Mouse (Mus musculus) kidney, embryonic 15.5 days (tissue): Measurements from ENCODE around the gene Nr6a1. TPM values are rescaled to one million over a fixed set of nuclear protein-coding genes. Genes with fewer than 3 reads are reported as not detected.
A peak's percentile ranks its signal among the peaks of the same experiment; 100 is the strongest.

Experiments
- ATAC-seq: fragments of 200-750 bp; cut with Nextera tagmentation; replicated peaks from 2 replicates; pipeline ENCODE4 v1.8.0; 2017; ENCODE audit warnings: moderate TSS enrichment; ENCODE audit not compliant: low FRiP score
- H3K27ac ChIP-seq: fragments of 300-500 bp; sonication (generic); 2 replicates; pipeline ENCODE4 v1.5.1; 2015; ENCODE audit warnings: mild to moderate bottlenecking, inconsistent platforms
- H3K27me3 ChIP-seq: fragments of 300-500 bp; sonication (generic); 2 replicates; pipeline ENCODE4 v1.6.1; 2015; ENCODE audit warnings: inconsistent platforms
- H3K36me3 ChIP-seq: fragments of 300-500 bp; sonication (generic); 2 replicates; pipeline ENCODE4 v1.6.1; 2015; ENCODE audit warnings: inconsistent platforms
- H3K4me1 ChIP-seq: fragments of 300-500 bp; sonication (generic); 2 replicates; pipeline ENCODE4 v1.6.1; 2015; ENCODE audit warnings: inconsistent platforms
- H3K4me2 ChIP-seq: fragments of 300-500 bp; sonication (generic); 2 replicates; pipeline ENCODE4 v1.6.1; 2015; ENCODE audit warnings: moderate library complexity, mild to moderate bottlenecking, inconsistent platforms
- H3K4me3 ChIP-seq: fragments of 300-500 bp; sonication (generic); replicated peaks from 2 replicates; pipeline ENCODE4 v1.5.1; 2015; ENCODE audit warnings: mild to moderate bottlenecking, inconsistent platforms
- H3K9ac ChIP-seq: fragments of 300-500 bp; sonication (generic); 2 replicates; pipeline ENCODE4 v1.6.1; 2015; ENCODE audit warnings: mild to moderate bottlenecking, inconsistent platforms
- H3K9me3 ChIP-seq: fragments of 300-500 bp; sonication (generic); replicated peaks from 2 replicates; pipeline ENCODE4 v1.6.1; 2016; ENCODE audit warnings: inconsistent platforms
- WGBS: fragments of 180-500 bp; shearing (Covaris S2); methylation state at CpG from one replicate; pipeline ENCODE4 v1.1.7; 2015; ENCODE audit warnings: mixed read lengths; 5-methylcytosine and 5-hydroxymethylcytosine counted together
- polyA plus RNA-seq: library from polyadenylated mRNA; unstranded; fragments of >200 nt; fragmentation: Nextera tagmentation; extraction: Ambion mirVana; gene quantifications from 2 replicates; pipeline ENCODE4 v1.2.1, GENCODE M21; 2015

Nr6a1 gene
- 1.1 and 1.2 TPM in 2 replicates for polyA plus RNA-seq

DNA sequence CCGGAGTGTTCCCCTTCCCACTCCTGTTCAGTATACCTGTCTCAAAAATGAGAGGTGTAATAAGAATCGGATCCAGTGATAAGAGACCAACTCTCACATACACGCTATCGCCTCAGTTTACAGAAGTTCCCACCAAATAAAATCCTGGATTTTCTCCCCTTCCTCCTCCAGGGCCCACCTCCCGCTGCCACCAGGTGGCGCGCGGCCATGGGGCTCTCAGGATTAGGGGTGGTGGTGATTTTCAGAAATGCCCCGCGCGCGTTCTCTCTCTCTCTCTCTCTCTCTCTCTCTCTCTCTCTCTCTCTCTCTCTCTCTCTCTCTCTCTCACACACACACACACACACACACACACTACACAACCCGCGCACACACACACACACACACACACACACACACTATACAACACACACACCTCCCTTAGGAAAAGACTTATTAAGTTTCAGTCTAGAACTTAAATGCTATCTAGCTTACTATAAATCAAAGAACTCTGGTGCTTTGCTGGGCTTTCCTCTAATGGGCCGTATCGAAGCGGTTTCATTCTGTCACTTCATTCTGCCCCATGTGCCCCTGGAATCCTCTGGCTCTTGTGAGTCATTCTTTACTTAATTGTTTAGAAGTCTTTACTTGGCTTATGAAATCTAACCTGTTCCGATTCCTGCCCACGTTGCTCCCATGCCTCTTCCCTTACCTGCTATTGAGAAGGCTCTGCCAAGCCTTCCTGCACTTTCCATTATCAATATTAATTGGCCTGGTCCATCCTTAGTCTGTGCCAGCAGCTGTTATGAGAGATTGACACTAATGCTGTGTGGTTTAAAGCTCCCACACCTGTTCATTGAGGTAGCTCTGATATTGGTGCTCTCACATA, at the start of gene Nr6a1:
Nr6a1 (minus strand) TSS at position 574 of the 865 bp plus-strand sequence.
- 4% methylated on average over 19 of the region's 19 CpGs for WGBS
- Histone ChIP-seq H3K9ac (no peak within 1 kb of the TSS), H3K36me3 (no peaks in the 10 kb centered on the region), H3K4me2 (peak within 1 kb of the TSS; percentile 94), H3K4me3 (peak within 1 kb of the TSS; percentile 90), H3K9me3 (no peaks in the 10 kb centered on the region), H3K27ac (peak within 1 kb of the TSS; percentile 56), H3K27me3 (peaks cover 12% of the 10 kb centered on the region; the same call in 1 of the 2 replicates), H3K4me1 (peaks cover 33% of the 10 kb centered on the region)
- peak; percentile 59 for ATAC-seq

DNA sequence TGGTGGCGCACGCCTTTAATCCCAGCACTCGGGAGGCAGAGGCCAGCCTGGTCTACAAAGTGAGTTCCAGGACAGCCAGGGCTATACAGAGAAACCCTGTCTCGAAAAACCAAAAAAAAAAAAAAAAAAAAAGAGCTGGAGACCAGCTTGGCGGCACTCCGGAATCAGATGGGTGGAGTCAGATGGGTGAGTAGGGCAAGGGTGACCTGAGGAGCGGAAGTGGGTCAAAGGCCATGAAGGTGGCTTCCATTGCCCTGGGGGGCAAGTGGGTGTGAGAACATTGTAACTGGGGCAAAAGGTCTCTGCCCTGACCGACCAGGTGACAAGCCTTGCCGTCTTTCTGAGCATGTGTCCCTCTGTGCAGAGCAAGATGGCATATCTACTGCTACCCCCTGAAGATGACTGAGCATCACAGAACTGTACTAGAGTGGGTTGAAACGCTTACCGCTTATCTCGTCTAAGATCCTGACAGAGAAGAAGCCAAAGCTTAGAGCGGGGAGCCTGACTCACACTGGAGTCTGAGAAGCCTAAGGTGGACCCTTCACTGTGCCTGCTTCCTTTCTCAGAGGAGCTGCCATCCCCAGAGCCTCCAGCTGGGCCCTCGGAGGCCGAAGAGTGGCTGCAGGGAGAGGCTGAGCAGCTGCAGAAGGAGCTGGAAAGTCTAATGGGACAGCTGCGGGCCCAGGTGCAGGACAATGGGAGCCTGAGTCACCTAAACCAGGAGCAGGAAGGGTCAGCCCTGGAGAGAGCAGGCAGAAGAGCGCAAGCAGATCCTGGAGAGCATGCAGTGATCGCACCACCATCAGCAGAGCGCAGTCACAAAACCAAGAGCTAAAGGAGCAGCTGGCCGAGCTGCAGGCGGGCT, 48.7 kb upstream of the Nr6a1 start:
- Histone ChIP-seq H3K4me2 (no peak overlapping the region), H3K27me3 (no peaks in the 10 kb centered on the region), H3K27ac (no peak overlapping the region), H3K9me3 (no peaks in the 10 kb centered on the region), H3K4me1 (no peaks in the 10 kb centered on the region), H3K4me3 (no peak overlapping the region), H3K9ac (no peak overlapping the region), H3K36me3 (no peaks in the 10 kb centered on the region)
- ATAC-seq = no peak
- 81% methylated on average over 21 of the region's 21 CpGs for WGBS

- no peaks in the 10 kb centered on the region for H3K4me1 ChIP-seq
- no peak overlapping the region for H3K4me3 ChIP-seq
- H3K9ac ChIP-seq = no peak overlapping the region
- whole genome bisulfite sequencing = 70% methylated on average over 3 of the region's 3 CpGs
- no peaks in the 10 kb centered on the region for H3K27me3 ChIP-seq
- H3K9me3 ChIP-seq = no peaks in the 10 kb centered on the region
- no peak for ATAC-seq
- H3K4me2 ChIP-seq = no peak overlapping the region
- H3K36me3 ChIP-seq = no peaks in the 10 kb centered on the region
- no peak overlapping the region for H3K27ac ChIP-seq
These were observed 47.7 kb upstream of the Nr6a1 start for GRCm38 (mm10) chr2:38975181-38975580.

DNA sequence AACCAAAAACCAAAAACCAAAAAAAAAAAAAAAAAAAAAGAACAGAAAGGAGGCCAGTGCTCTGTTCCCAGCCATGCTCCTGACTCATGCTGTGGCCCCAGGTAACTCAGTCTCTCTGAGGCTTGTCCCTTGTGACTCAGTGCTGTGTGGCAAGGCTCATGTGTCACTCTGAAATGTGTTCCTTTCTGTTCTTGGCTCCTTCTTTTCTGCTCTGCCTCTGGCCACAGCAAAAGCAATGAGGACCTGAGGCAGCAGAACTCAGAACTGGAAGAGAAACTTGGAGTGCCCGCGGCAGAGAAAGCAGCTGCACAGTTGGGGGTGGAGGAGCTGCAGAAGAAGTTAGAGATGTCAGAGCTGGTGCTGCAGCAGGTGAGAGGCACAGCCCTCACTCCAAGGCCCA, 46.7 kb upstream of the Nr6a1 start:
- Histone ChIP-seq H3K27me3 (no peaks in the 10 kb centered on the region), H3K36me3 (no peaks in the 10 kb centered on the region), H3K4me2 (no peak overlapping the region), H3K4me1 (no peaks in the 10 kb centered on the region), H3K9me3 (no peaks in the 10 kb centered on the region), H3K27ac (no peak overlapping the region), H3K9ac (no peak overlapping the region), H3K4me3 (no peak overlapping the region)
- 44% methylated on average over 2 of the region's 2 CpGs for WGBS
- no peak for ATAC-seq

- no peaks in the 10 kb centered on the region for H3K27me3 ChIP-seq
- H3K27ac ChIP-seq = no peak overlapping the region
- no peak for ATAC-seq
- H3K4me1 ChIP-seq = no peaks in the 10 kb centered on the region
- no peaks in the 10 kb centered on the region for H3K36me3 ChIP-seq
- no peak overlapping the region for H3K4me2 ChIP-seq
- 82% methylated on average over 7 of the region's 7 CpGs for WGBS
- no peak overlapping the region for H3K9ac ChIP-seq
- no peaks in the 10 kb centered on the region for H3K9me3 ChIP-seq
- H3K4me3 ChIP-seq = no peak overlapping the region
These were observed 46.2 kb upstream of the Nr6a1 start for GRCm38 (mm10) chr2:38973701-38974100.

GRCm38 (mm10) chr2:38973223-38973622, 45.7 kb upstream of the Nr6a1 start:
- H3K4me1 ChIP-seq = no peaks in the 10 kb centered on the region
- H3K9me3 ChIP-seq = no peaks in the 10 kb centered on the region
- ATAC-seq = no peak
- no peak overlapping the region for H3K27ac ChIP-seq
- H3K9ac ChIP-seq = no peak overlapping the region
- H3K27me3 ChIP-seq = no peaks in the 10 kb centered on the region
- H3K4me2 ChIP-seq = no peak overlapping the region
- no peaks in the 10 kb centered on the region for H3K36me3 ChIP-seq
- no peak overlapping the region for H3K4me3 ChIP-seq
- 28% methylated on average over 2 of the region's 2 CpGs for WGBS

- H3K4me1 ChIP-seq = no peaks in the 10 kb centered on the region
- no peak for ATAC-seq
These were observed 42.6 kb upstream of the Nr6a1 start for GRCm38 (mm10) chr2:38970057-38970456.

DNA sequence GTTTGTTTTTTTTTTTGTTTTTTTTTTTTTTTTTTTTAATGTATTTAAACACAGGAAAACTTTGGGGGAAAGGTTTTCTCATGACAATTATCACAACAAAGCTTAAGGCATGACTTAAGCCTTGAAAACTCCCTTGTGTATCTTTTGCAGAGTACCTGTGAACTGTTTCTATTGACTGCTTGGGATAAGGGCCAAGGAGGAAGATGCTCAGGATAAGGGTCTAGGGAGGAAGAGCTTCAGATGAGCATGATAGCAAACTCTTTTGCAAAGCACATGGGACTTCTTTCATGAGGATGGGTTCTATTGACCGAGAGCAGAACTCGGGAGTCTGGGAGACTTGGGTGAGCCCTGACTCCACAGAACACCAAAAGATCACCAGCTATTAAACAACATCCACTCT, 42.2 kb upstream of the Nr6a1 start:
- Histone ChIP-seq H3K4me3 (no peak overlapping the region), H3K4me1 (no peaks in the 10 kb centered on the region), H3K27me3 (no peaks in the 10 kb centered on the region), H3K4me2 (no peak overlapping the region), H3K27ac (no peak overlapping the region), H3K36me3 (no peaks in the 10 kb centered on the region), H3K9ac (no peak overlapping the region), H3K9me3 (no peaks in the 10 kb centered on the region)
- 91% methylated on average over 2 of the region's 2 CpGs for WGBS
- no peak for ATAC-seq

More at GRCm38 (mm10) chr2:38970057-38970456, 42.6 kb upstream of the Nr6a1 start:
- Histone ChIP-seq H3K36me3 (no peaks in the 10 kb centered on the region), H3K9ac (no peak overlapping the region), H3K4me3 (no peak overlapping the region), H3K27ac (no peak overlapping the region), H3K4me2 (no peak overlapping the region), H3K9me3 (no peaks in the 10 kb centered on the region), H3K27me3 (no peaks in the 10 kb centered on the region)
- 78% methylated on average over 5 of the region's 5 CpGs for WGBS

GRCm38 (mm10) chr2:38964198-38964597, 36.7 kb upstream of the Nr6a1 start:
- Histone ChIP-seq H3K4me2 (peak overlapping the region; percentile 10; the same call in 1 of the 2 replicates), H3K9me3 (no peaks in the 10 kb centered on the region), H3K9ac (no peak overlapping the region), H3K4me1 (peaks cover 10% of the 10 kb centered on the region), H3K4me3 (no peak overlapping the region), H3K27me3 (no peaks in the 10 kb centered on the region), H3K27ac (peak overlapping the region; percentile 60; the same call in 1 of the 2 replicates), H3K36me3 (no peaks in the 10 kb centered on the region)
- ATAC-seq = peak; percentile 93
- WGBS = 9% methylated on average over 4 of the region's 4 CpGs

- Histone ChIP-seq H3K4me1 (no peaks in the 10 kb centered on the region), H3K4me3 (no peak overlapping the region), H3K4me2 (no peak overlapping the region), H3K27ac (no peak overlapping the region), H3K9me3 (no peaks in the 10 kb centered on the region), H3K27me3 (no peaks in the 10 kb centered on the region), H3K36me3 (no peaks in the 10 kb centered on the region), H3K9ac (no peak overlapping the region)
- no peak for ATAC-seq
- 85% methylated on average over 5 of the region's 5 CpGs for WGBS
These were observed 30.3 kb upstream of the Nr6a1 start for GRCm38 (mm10) chr2:38957671-38958223.

GRCm38 (mm10) chr2:38956062-38956461, 28.6 kb upstream of the Nr6a1 start:
- WGBS = 46% methylated on average over 2 of the region's 2 CpGs
- no peak for ATAC-seq

More at GRCm38 (mm10) chr2:38956062-38956461, 28.6 kb upstream of the Nr6a1 start:
- Histone ChIP-seq H3K9me3 (no peaks in the 10 kb centered on the region), H3K27me3 (no peaks in the 10 kb centered on the region), H3K27ac (no peak overlapping the region), H3K4me2 (no peak overlapping the region), H3K4me3 (no peak overlapping the region), H3K4me1 (no peaks in the 10 kb centered on the region; the same call in 1 of the 2 replicates), H3K9ac (no peak overlapping the region), H3K36me3 (no peaks in the 10 kb centered on the region)
